Mouse (Mus musculus) stomach, postnatal 0 days (tissue): ENCODE measurements around the gene Ptprt.
"Not testable (repeated sequence)": the region's sequence is repeated elsewhere in the genome, so short reads cannot be mapped to it uniquely, and the experiment has no call there.

ENCODE experiments used
- CTCF ChIP-seq: IDR thresholded peaks from 2 replicates; pipeline ENCODE4 v1.5.1; 2016; ENCODE audit warnings: antibody characterized with exemption, low read depth, mild to moderate bottlenecking, moderate library complexity
- EP300 ChIP-seq: optimal IDR thresholded peaks from 2 replicates; pipeline ENCODE3; 2016; ENCODE audit warnings: antibody characterized with exemption

DNA sequence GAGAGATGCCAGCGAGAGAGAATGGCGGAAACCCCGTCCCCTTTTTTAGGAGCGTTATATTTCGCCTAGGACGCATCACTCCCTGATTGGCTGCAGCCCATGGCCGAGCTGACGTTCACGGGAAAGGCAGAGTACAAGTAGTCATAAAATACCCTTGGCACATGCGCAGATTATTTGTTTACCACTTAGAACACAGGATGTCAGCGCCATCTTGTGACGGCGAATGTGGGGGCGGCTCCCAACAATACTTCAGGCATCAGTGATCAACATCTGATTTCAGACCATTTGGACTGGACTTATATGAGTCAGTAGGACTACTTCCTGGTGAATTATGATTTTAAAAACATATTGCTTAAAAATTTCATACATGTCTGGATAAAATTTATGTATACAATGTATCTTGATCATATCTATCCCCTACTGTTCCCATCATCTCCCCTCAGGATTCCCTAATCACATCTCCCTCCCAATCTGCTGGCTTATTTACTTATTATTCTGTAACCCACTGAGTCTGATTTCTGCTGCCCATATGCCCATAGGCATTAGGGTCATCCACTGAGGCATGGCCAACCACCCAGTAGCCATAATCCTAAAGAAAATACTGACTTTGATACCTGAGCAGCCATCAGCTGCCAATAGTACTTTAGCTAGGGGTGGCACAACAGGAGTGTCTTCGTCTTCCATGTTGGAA lies 1148.9 kb downstream of the Ptprt start:
- peak; percentile 42 for TF ChIP-seq CTCF
- not testable (repeated sequence) for TF ChIP-seq EP300
